Mouse (Mus musculus) midbrain, embryonic 16.5 days (tissue): ENCODE measurements around the gene Pkd1l1. TPM values are rescaled to one million over a fixed set of nuclear protein-coding genes. Genes with fewer than 3 reads are reported as not detected.

Experiments used
- ATAC-seq: fragments of 200-750 bp; cut with Nextera tagmentation; 2 replicates; pipeline ENCODE4 v1.8.0; 2017; ENCODE audit warnings: moderate TSS enrichment
- H3K27ac ChIP-seq: fragments of 300-500 bp; sonication (generic); 2 replicates; pipeline ENCODE4 v1.5.1; 2014; ENCODE audit warnings: mild to moderate bottlenecking, low read length, mixed read lengths
- H3K27me3 ChIP-seq: fragments of 300-500 bp; sonication (generic); 2 replicates; pipeline ENCODE4 v1.6.1; 2014; ENCODE audit warnings: low read depth, low read length, mixed read lengths; ENCODE audit not compliant: control insufficient read depth, insufficient read depth
- H3K36me3 ChIP-seq: fragments of 300-500 bp; sonication (generic); 2 replicates; pipeline ENCODE4 v1.6.1; 2014; ENCODE audit warnings: mild to moderate bottlenecking, low read length, moderate library complexity, mixed read lengths; ENCODE audit not compliant: control insufficient read depth, insufficient read depth
- H3K4me1 ChIP-seq: fragments of 300-500 bp; sonication (generic); 2 replicates; pipeline ENCODE4 v1.6.1; 2014; ENCODE audit warnings: mild to moderate bottlenecking, low read length, mixed read lengths; ENCODE audit not compliant: control insufficient read depth, insufficient read depth
- H3K4me2 ChIP-seq: fragments of 300-500 bp; sonication (generic); 2 replicates; pipeline ENCODE4 v1.6.1; 2014; ENCODE audit warnings: mild to moderate bottlenecking, low read length, mixed read lengths
- H3K4me3 ChIP-seq: fragments of 300-500 bp; sonication (generic); 2 replicates; pipeline ENCODE4 v1.5.1; 2014; ENCODE audit warnings: low read depth, mild to moderate bottlenecking, low read length, moderate library complexity, mixed read lengths
- H3K9ac ChIP-seq: fragments of 300-500 bp; sonication (generic); 2 replicates; pipeline ENCODE4 v1.6.1; 2014; ENCODE audit warnings: low read depth, low read length, mixed read lengths
- H3K9me3 ChIP-seq: fragments of 300-500 bp; sonication (generic); replicated peaks from 2 replicates; pipeline ENCODE4 v1.6.1; 2014; ENCODE audit warnings: mild to moderate bottlenecking, low read length, mixed read lengths; ENCODE audit not compliant: control insufficient read depth, poor library complexity, severe bottlenecking
- WGBS: fragments of 180-500 bp; shearing (Covaris S2); extraction: QIAGEN DNeasy Blood & Tissue Kit; methylation state at CpG from one replicate; pipeline ENCODE4 v1.1.7; 2014; 5-methylcytosine and 5-hydroxymethylcytosine counted together
- polyA plus RNA-seq: library from polyadenylated mRNA; unstranded; fragments of >200 nt; fragmentation: Nextera tagmentation; extraction: Ambion mirVana; gene quantifications from 2 replicates; pipeline ENCODE4 v1.2.1, GENCODE M21; 2015

The Pkd1l1 gene
- polyA plus RNA-seq, 1 experiment from 2014 or later = 0.20 TPM

DNA sequence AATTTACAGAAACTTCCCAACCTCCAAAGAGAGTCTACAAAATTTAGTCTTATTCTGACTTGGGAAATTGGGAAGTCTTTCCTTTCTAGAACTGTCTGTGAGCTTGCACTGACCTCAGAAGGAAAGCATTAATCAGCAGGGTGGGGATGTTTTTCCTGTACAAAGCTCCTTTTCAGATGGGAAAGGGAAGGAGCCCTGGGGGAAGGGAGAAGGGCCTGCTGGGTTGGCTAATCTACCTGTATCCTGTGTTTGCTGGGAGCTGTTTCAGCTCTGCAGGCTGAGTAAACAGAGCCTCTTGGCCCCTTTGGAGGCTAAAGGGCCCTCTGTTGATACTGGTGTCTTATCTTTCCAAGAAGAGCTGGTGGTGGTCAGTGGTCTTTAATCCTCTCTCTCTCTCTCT is 13.0 kb upstream of the Pkd1l1 start:
- H3K4me3 ChIP-seq = no peak overlapping the region
- H3K4me1 ChIP-seq = no peaks in the 10 kb centered on the region
- no peak overlapping the region for H3K27ac ChIP-seq
- no peak overlapping the region for H3K9ac ChIP-seq
- H3K36me3 ChIP-seq = no peaks in the 10 kb centered on the region
- no peaks in the 10 kb centered on the region; the same call in 1 of the 2 replicates for H3K27me3 ChIP-seq
- ATAC-seq = no peak
- no peak overlapping the region for H3K4me2 ChIP-seq
- no peaks in the 10 kb centered on the region for H3K9me3 ChIP-seq

DNA sequence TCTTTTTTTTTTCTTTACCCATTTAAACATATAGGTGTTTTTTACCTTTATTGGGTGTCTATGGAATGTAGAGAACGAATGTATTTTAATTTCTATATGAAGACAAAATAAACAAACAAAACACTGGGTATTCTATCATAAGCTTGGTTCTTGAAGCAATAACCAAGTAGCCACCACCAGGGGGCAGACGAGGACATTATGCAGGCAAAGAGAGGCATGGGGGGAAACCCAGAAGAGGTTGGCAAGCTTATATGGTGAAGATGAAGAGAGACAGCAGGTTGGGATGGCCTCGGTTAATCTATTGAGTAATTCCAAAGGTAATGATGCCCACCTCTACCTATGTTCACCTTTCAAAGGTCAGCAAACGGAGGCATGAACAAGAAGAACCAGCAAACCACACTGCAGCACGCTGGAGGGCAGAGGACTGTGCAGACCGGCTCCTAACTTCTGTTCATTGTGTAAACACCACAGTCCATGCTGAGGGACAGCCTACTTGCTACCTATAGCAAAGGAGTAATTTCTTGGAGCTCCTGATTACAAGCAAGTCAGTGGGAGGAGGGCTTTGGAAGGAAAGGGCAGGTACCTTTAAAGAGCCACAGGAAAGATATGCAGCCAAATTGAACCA is 10.3 kb upstream of the Pkd1l1 start:
- ATAC-seq = no peak
- no peaks in the 10 kb centered on the region for H3K9me3 ChIP-seq
- H3K4me1 ChIP-seq = no peaks in the 10 kb centered on the region
- 42% methylated on average over 6 of the region's 6 CpGs for WGBS
- no peaks in the 10 kb centered on the region; the same call in 1 of the 2 replicates for H3K27me3 ChIP-seq
- no peak overlapping the region for H3K9ac ChIP-seq
- H3K4me2 ChIP-seq = no peak overlapping the region
- H3K27ac ChIP-seq = no peak overlapping the region
- H3K36me3 ChIP-seq = no peaks in the 10 kb centered on the region
- no peak overlapping the region for H3K4me3 ChIP-seq

DNA sequence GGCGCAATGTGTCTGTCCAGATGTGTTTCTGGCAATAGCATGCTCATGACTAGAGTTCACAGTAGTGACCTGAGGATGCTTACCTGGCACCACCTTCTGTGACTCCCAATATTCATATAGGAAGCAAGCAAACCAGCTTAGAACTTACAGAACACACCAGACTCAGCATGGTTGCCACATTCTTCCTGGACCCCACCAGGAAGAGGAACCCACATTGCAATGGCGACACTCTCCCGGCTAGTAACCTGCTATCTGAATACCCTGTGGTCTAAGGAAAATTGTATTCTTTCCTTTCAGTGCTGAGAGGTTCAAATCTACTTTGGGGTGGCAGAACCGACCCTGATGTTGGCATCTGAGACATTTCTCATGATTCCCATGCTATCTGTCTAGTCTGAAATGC is 5.1 kb upstream of the Pkd1l1 start:
- no peak overlapping the region for H3K4me3 ChIP-seq
- 84% methylated on average over 4 of the region's 4 CpGs for WGBS

DNA sequence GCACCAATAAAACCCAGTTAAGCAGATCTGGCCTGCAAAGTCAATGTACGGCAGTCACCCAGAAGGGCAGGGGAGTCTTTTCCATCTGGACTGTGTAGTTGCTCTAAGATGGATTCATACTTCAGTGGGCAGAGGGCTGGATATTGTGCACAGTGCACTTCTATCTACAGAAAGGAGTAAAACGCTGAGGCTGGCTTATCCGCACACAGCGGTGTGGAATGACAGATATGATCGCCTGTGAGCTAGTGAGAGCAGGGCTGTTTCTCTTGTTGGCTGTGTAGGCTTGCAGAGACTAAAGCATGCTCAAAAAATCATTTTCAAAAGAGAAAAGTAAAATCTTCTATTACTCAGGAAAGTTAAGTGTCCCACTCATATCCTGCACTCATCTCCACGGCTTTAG is 973 bp downstream of the Pkd1l1 start:
- H3K27me3 ChIP-seq = no peaks in the 10 kb centered on the region
- ATAC-seq = no peak
- H3K4me2 ChIP-seq = no peak overlapping the region
- no peaks in the 10 kb centered on the region for H3K36me3 ChIP-seq
- no peaks in the 10 kb centered on the region for H3K4me1 ChIP-seq
- H3K9ac ChIP-seq = no peak overlapping the region
- no peak overlapping the region for H3K4me3 ChIP-seq
- H3K9me3 ChIP-seq = no peaks in the 10 kb centered on the region
- 89% methylated on average over 6 of the region's 6 CpGs for WGBS
- no peak overlapping the region for H3K27ac ChIP-seq

More for the DNA sequence above, 5.1 kb upstream of the Pkd1l1 start:
- Histone ChIP-seq H3K4me2 (no peak overlapping the region), H3K27me3 (no peaks in the 10 kb centered on the region), H3K36me3 (no peaks in the 10 kb centered on the region), H3K9me3 (no peaks in the 10 kb centered on the region), H3K27ac (no peak overlapping the region), H3K4me1 (no peaks in the 10 kb centered on the region), H3K9ac (no peak overlapping the region)
- no peak for ATAC-seq

DNA sequence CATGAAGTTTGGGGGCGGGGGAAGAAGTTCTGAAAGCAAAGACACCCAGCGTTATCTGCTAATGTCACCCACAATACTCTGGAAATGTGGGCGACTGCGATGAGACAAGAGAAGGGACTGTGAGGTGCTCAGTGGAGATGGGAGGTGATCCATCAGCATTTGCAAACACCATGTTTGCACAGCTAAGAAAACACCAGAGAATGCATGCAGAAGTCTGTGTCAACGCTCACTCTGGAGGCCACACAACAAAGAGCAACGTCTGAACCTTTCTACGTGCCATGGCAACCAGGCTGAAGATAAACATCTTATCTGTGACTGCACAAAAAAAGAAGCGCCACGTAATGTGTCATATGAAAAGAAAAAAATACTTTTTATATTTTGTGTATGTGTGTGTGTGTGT is 2.6 kb downstream of the Pkd1l1 start:
- no peaks in the 10 kb centered on the region for H3K36me3 ChIP-seq
- no peaks in the 10 kb centered on the region for H3K4me1 ChIP-seq
- H3K27me3 ChIP-seq = no peaks in the 10 kb centered on the region
- ATAC-seq = no peak
- H3K27ac ChIP-seq = no peak overlapping the region
- no peak overlapping the region for H3K4me3 ChIP-seq
- H3K9me3 ChIP-seq = no peaks in the 10 kb centered on the region
- H3K9ac ChIP-seq = no peak overlapping the region
- 70% methylated on average over 9 of the region's 9 CpGs for WGBS
- no peak overlapping the region for H3K4me2 ChIP-seq

DNA sequence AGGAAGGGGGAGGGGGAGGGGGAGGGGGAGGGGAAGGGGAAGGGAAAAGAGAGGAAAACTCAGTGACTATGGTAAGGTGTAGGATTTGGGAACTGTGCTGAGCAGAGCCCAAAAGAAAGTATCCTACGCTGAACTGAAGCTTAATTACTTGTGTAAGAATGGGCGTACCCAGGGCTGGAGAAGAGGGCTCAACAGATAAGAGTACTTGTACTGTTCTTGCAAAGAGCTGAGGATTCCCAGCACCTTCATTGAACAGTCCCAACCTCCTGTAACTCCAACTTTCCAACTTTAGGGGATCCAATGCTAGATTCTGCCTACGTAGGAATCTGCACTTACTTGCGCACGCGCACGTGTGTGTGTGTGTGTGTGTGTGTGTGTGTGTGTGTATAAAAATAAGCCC is 5.0 kb downstream of the Pkd1l1 start:
- no peaks in the 10 kb centered on the region for H3K4me1 ChIP-seq
- H3K9ac ChIP-seq = no peak overlapping the region
- H3K4me2 ChIP-seq = no peak overlapping the region
- no peaks in the 10 kb centered on the region for H3K9me3 ChIP-seq
- no peak for ATAC-seq
- H3K36me3 ChIP-seq = no peaks in the 10 kb centered on the region
- no peak overlapping the region for H3K4me3 ChIP-seq
- no peaks in the 10 kb centered on the region for H3K27me3 ChIP-seq
- H3K27ac ChIP-seq = no peak overlapping the region
- WGBS = 96% methylated on average over 7 of the region's 7 CpGs

DNA sequence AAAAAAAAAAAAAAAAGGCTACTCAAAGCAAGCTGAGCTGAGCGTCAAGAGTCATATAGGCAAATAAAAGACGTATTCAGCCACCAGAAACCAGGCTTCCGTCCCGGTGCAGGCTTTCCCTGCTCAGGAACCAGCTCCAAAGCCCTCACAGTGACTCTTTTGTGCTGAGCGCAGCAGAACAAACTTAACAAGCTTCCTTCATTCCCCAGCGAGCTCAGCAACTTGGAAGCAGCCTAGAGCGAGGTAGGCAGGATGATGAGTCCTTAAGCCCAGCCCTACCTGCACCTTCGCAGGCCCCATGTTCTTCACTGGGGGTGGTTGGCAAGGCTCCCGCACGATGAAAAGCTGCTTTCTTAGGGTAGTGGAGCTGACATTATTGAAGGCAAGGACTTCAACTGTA is 14.5 kb downstream of the Pkd1l1 start:
- no peaks in the 10 kb centered on the region for H3K36me3 ChIP-seq
- WGBS = 59% methylated on average over 10 of the region's 10 CpGs
- no peak overlapping the region for H3K4me3 ChIP-seq
- no peak overlapping the region for H3K9ac ChIP-seq
- H3K4me2 ChIP-seq = no peak overlapping the region
- ATAC-seq = no peak
- H3K27me3 ChIP-seq = no peaks in the 10 kb centered on the region
- H3K9me3 ChIP-seq = no peaks in the 10 kb centered on the region
- no peaks in the 10 kb centered on the region for H3K4me1 ChIP-seq
- peak overlapping the region; percentile 5; the same call in 1 of the 2 replicates for H3K27ac ChIP-seq

DNA sequence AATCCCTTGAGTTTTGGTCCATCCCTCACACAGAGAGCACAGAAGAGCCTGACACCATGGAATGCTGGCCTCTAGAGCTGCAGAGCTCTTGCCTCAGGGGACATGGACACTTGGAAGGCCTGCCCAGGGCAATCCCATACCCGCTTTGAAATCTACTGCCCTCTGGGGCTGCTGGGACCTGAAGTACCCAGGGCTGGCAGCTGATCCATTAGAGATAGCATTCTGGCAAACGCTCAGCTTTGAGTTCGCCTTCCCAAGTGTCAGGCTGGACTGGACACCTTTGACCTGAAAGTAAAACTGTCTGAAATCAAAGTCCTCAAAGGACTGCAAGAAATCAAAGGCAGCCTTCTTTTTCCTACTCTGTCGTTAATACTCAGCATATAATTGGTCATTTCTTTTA is 15.0 kb downstream of the Pkd1l1 start:
- Histone ChIP-seq H3K9ac (no peak overlapping the region), H3K4me3 (no peak overlapping the region), H3K36me3 (no peaks in the 10 kb centered on the region), H3K4me1 (no peaks in the 10 kb centered on the region), H3K27ac (no peak overlapping the region), H3K4me2 (no peak overlapping the region), H3K27me3 (no peaks in the 10 kb centered on the region), H3K9me3 (no peaks in the 10 kb centered on the region)
- no peak for ATAC-seq
- WGBS = 55% methylated on average over 4 of the region's 4 CpGs

DNA sequence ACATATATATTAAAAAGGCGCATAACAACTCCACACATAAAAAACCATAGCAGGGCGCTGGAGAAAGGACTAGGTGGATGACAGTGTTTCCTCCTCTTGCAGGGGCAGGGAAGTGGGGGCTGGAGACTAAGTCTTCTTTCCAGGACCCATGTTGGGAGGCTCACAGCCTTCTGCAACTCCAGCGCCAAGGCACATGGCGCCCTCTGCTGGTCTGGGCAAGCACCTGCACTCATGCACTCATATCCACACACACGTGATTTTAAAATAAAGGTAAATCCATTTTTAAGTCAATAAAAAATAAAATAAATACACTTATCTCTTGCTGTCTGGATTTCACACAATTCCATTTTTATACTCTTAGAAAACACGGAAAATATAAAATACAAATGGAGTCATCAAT is 16.0 kb downstream of the Pkd1l1 start:
- no peak overlapping the region for H3K4me2 ChIP-seq
- no peak overlapping the region for H3K9ac ChIP-seq
- no peaks in the 10 kb centered on the region for H3K4me1 ChIP-seq
- no peaks in the 10 kb centered on the region for H3K9me3 ChIP-seq
- H3K36me3 ChIP-seq = no peaks in the 10 kb centered on the region
- no peak overlapping the region for H3K4me3 ChIP-seq
- no peaks in the 10 kb centered on the region for H3K27me3 ChIP-seq
- ATAC-seq = no peak
- WGBS = 66% methylated on average over 6 of the region's 6 CpGs
- H3K27ac ChIP-seq = no peak overlapping the region
